ENCODE assay signal across 8 mouse cellular contexts in the genomic region with DNA sequence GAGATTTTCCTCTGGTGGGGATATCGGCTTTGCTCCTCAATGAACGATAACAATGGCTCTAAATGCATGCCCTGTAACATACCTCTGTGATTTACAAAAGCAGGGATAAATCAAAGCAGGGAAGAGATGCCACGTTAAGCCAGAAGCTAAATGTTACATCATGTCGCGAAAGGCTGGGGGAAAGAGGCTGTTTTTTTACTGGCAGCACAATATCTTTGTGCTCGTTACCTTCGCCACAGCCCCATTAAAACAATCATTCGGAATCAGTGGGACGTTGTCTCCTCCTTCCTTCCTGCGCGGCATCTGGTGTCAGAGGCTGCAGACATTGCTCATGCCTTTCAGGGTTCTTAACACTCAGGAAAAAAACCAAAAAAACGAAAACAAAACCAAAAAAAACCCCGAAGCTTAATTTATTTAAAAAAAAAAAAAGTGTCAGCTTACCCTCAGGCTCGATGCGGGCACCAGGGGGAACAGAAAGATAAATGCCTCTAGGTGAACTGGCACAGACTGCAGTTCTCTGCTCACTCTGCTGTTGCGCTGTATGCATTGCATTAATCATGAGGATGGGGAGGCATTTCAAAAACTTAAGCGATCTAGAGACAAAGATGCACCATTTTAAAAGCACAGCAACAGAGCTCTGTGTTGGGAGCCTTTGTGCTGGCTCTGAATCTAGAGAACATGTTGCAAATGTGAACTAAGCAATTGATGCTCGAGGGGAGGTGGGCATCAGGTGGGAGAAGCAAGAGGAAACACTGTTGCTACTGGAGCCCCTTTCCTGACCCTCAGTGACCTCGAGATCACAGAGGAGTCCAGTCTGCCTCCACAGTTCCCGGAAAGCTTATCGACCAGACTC. TPM values are rescaled to one million over a fixed set of nuclear protein-coding genes. Genes with fewer than 3 reads are reported as not detected.
DNase-seq lines count a peak whose midpoint lies in the region; ATAC-seq lines count a peak whose summit lies in the region.

No protein-coding gene starts in this region.

- peak overlapping the region; percentile 53 for H3K4me2 ChIP-seq in hindbrain, embryonic 14.5 days (replicated peaks)
- peak overlapping the region; percentile 47 for H3K4me2 ChIP-seq in stomach, embryonic 16.5 days (ENCODE audit: low read depth, low read length)

- intact Hi-C loops in gastrocnemius, postnatal 36 days (cut with DNase I): no loop called here

- H3K4me3 ChIP-seq in hindbrain, embryonic 14.5 days (replicated peaks; ENCODE audit: low read length): peak overlapping the region; percentile 29
- peak overlapping the region; percentile 33 for H3K4me3 ChIP-seq in stomach, embryonic 16.5 days (replicated peaks; ENCODE audit: low read length)

- H3K27ac ChIP-seq in hindbrain, embryonic 14.5 days: peak overlapping the region; percentile 95
- H3K27ac ChIP-seq in stomach, embryonic 16.5 days (ENCODE audit: low read length): no peak overlapping the region

- H3K9ac ChIP-seq in hindbrain, embryonic 14.5 days: peak overlapping the region; percentile 70
- peak overlapping the region; percentile 49; the same call in 1 of the 2 replicates for H3K9ac ChIP-seq in stomach, embryonic 16.5 days (ENCODE audit: low read length)

- WGBS in hindbrain, embryonic 14.5 days: 8% methylated on average over 21 of the region's 21 CpGs
- 27% methylated on average over 21 of the region's 21 CpGs for whole genome bisulfite sequencing in stomach, embryonic 16.5 days

- peaks cover 15% of the 10 kb centered on the region for H3K4me1 ChIP-seq in hindbrain, embryonic 14.5 days (replicated peaks; ENCODE audit: control insufficient read depth, insufficient read depth, low read length)
- peaks cover 2% of the 10 kb centered on the region; the same call in 1 of the 2 replicates for H3K4me1 ChIP-seq in stomach, embryonic 16.5 days (ENCODE audit: control insufficient read depth, insufficient read depth, low read length)

- no peaks in the 10 kb centered on the region for H3K36me3 ChIP-seq in hindbrain, embryonic 14.5 days (replicated peaks; ENCODE audit: control insufficient read depth, insufficient read depth)
- H3K36me3 ChIP-seq in stomach, embryonic 16.5 days (ENCODE audit: control insufficient read depth, insufficient read depth, low read length): no peaks in the 10 kb centered on the region

- no peaks in the 10 kb centered on the region for H3K9me3 ChIP-seq in hindbrain, embryonic 14.5 days (ENCODE audit: control insufficient read depth, low read length)
- H3K9me3 ChIP-seq in stomach, embryonic 16.5 days (replicated peaks; ENCODE audit: control insufficient read depth, low read length): no peaks in the 10 kb centered on the region

- ATAC-seq in hindbrain, embryonic 14.5 days (ENCODE audit: low FRiP score): peak; percentile 89
- no peak for ATAC-seq in stomach, embryonic 16.5 days (ENCODE audit: insufficient read depth, low FRiP score)

- peak; percentile 35 for DNase-seq in layer of hippocampus, adult 11-12 months (ENCODE audit: low spot score)
- DNase-seq in layer of hippocampus, adult 9-10 months (ENCODE audit: low spot score): no peak
- peak; percentile 15 for DNase-seq in embryo, embryonic 10 days (ENCODE audit: low spot score)
- peak; percentile 68 for DNase-seq in hindbrain, embryonic 14.5 days (ENCODE audit: low spot score)
- DNase-seq in mesoderm, embryonic 11.5 days (ENCODE audit: low read depth, low spot score): peak; percentile 29
- DNase-seq in ovary, postnatal 10 days (ENCODE audit: low spot score): no peak
- DNase-seq in gastrocnemius, postnatal 36 days: no peak

- no peaks in the 10 kb centered on the region for H3K27me3 ChIP-seq in hindbrain, embryonic 14.5 days (ENCODE audit: control insufficient read depth, insufficient read depth, low read length)
- no peaks in the 10 kb centered on the region for H3K27me3 ChIP-seq in stomach, embryonic 16.5 days (ENCODE audit: control insufficient read depth, insufficient read depth, low read length)

RNA-seq across cellular contexts. Expression of gene Tfb1m, which starts 53.6 kb away (rescaled TPM):
- polyA plus RNA-seq in hindbrain, embryonic 14.5 days (2014; fragmentation: Nextera tagmentation; extraction: Ambion mirVana): 14.1 and 15.1 TPM in 2 replicates
- 14.2 TPM in 2 replicates for polyA plus RNA-seq in stomach, embryonic 16.5 days (2015; fragmentation: Nextera tagmentation; extraction: Ambion mirVana)
- total RNA-seq in gastrocnemius, postnatal 36 days (2021): 1 to 10 TPM; 6.6 to 9.0 TPM

Comparison
In these comparisons a context has a peak if more than half of its experiments do, and no peak if none do; other contexts are left out.
1. DNase-seq: peak in layer of hippocampus, adult 11-12 months (single experiment), embryo, embryonic 10 days (single experiment), hindbrain, embryonic 14.5 days (single experiment) and mesoderm, embryonic 11.5 days (single experiment); none in layer of hippocampus, adult 9-10 months (single experiment), ovary, postnatal 10 days (single experiment) and gastrocnemius, postnatal 36 days (0 of 2).